Mouse (Mus musculus) heart, postnatal 0 days (tissue): Measurements from ENCODE around the gene Grb2.

ENCODE experiments used
- CTCF ChIP-seq: IDR thresholded peaks from 2 replicates; pipeline ENCODE4 v1.5.1; 2016; ENCODE audit warnings: antibody characterized with exemption, control low read depth, low read depth
- EP300 ChIP-seq: IDR thresholded peaks from 2 replicates; pipeline ENCODE4 v1.6.1; 2016; ENCODE audit warnings: antibody characterized with exemption, low read depth

- TF ChIP-seq CTCF (no peak), EP300 (no peak)
These were observed 89.5 kb downstream of the Grb2 start for GRCm38 (mm10) chr11:115618732-115619516.
